Mouse (Mus musculus) ovary, adult 18-20 months (tissue): Measurements from ENCODE around the gene Cyb561a3.

Source experiments
- DNase-seq: peaks from one replicate; pipeline ENCODE4 v3.0.0; 2022; ENCODE audit warnings: low spot score, mixed read lengths

The Cyb561a3 gene

GRCm38 (mm10) chr19:10591659-10592377 lies 14.8 kb downstream of the Cyb561a3 start:
- no peak for DNase-seq

GRCm38 (mm10) chr19:10598188-10598587 lies 21.2 kb downstream of the Cyb561a3 start:
- no peak for DNase-seq

- no peak for DNase-seq
Measured at GRCm38 (mm10) chr19:10599648-10600047, 22.7 kb downstream of the Cyb561a3 start.

GRCm38 (mm10) chr19:10602247-10602769 lies 25.3 kb downstream of the Cyb561a3 start:
- DNase-seq: no peak

- peak; percentile 74 for DNase-seq
Measured at GRCm38 (mm10) chr19:10602787-10603186, 25.8 kb downstream of the Cyb561a3 start.

GRCm38 (mm10) chr19:10603660-10604523 lies 26.9 kb downstream of the Cyb561a3 start:
- DNase-seq: no peak

GRCm38 (mm10) chr19:10604534-10604933 lies 27.6 kb downstream of the Cyb561a3 start:
- no peak for DNase-seq

GRCm38 (mm10) chr19:10605293-10605900 lies 28.4 kb downstream of the Cyb561a3 start, which contains the start of the genes Ddb1 and Tkfc:
Gene Ddb1, plus strand, starts transcription at chr19:10605327.
Gene Tkfc, minus strand, starts transcription at chr19:10605654.
- peak; percentile 97 for DNase-seq

GRCm38 (mm10) chr19:10605901-10606622 lies 29.1 kb downstream of the Cyb561a3 start:
- DNase-seq: no peak

- DNase-seq: no peak
Measured at GRCm38 (mm10) chr19:10608573-10609240, 31.7 kb downstream of the Cyb561a3 start.

GRCm38 (mm10) chr19:10634106-10634871 lies 57.3 kb downstream of the Cyb561a3 start, which contains the start of gene Vwce:
Gene Vwce, plus strand, starts transcription at chr19:10634213.
- no peak for DNase-seq

GRCm38 (mm10) chr19:10634872-10635318 lies 57.9 kb downstream of the Cyb561a3 start:
- peak; percentile 29 for DNase-seq

GRCm38 (mm10) chr19:10637840-10638239 lies 60.9 kb downstream of the Cyb561a3 start:
- DNase-seq: no peak

- DNase-seq: no peak
Measured at GRCm38 (mm10) chr19:10640080-10640479, 63.1 kb downstream of the Cyb561a3 start.

GRCm38 (mm10) chr19:10640589-10641378 lies 63.8 kb downstream of the Cyb561a3 start:
- DNase-seq: no peak
